Mouse (Mus musculus) heart, postnatal 36 days (tissue): Measurements from ENCODE around the gene Ankrd39. TPM values are rescaled to one million over a fixed set of nuclear protein-coding genes. Genes with fewer than 3 reads are reported as not detected.

Source experiments
- DNase-seq, 2 experiments: peaks; one replicate each; pipeline ENCODE4 v3.0.0; 2021 to 2022
- intact Hi-C: fragments of 180-260 bp; cut with DNase I; formaldehyde crosslinking; loops from one replicate; pipeline ENCODE4 v1.15.1; 2025
- total RNA-seq, 2 experiments: library from RNA; stranded (reverse); gene quantifications; 2 replicates each; pipeline ENCODE4 v1.2.3; 2021

The Ankrd39 gene
- total RNA-seq, 2 experiments from 2014 or later: 7.3 to 7.8 TPM

- no peak for DNase-seq
- intact Hi-C loops: no loop called here
These were observed 26.3 kb upstream of the Ankrd39 start for GRCm38 (mm10) chr1:36573524-36573923.

GRCm38 (mm10) chr1:36572709-36573108 is 25.5 kb upstream of the Ankrd39 start:
- peak; percentile 48 to 64 for DNase-seq
- intact Hi-C loops: no loop called here

GRCm38 (mm10) chr1:36572140-36572700 is 25.0 kb upstream of the Ankrd39 start:
- intact Hi-C loops: no loop called here
- DNase-seq: no peak

GRCm38 (mm10) chr1:36571627-36572026 is 24.4 kb upstream of the Ankrd39 start:
- DNase-seq: peak; percentile 57 to 60
- intact Hi-C loops: no loop called here

- no peak for DNase-seq
- intact Hi-C loops: no loop called here
These were observed 23.1 kb upstream of the Ankrd39 start for GRCm38 (mm10) chr1:36570320-36570719.

- DNase-seq: no peak
- intact Hi-C loops: no loop called here
These were observed 22.5 kb upstream of the Ankrd39 start for GRCm38 (mm10) chr1:36569694-36570276.

GRCm38 (mm10) chr1:36568776-36569175 is 21.5 kb upstream of the Ankrd39 start:
- intact Hi-C loops: no loop called here
- no peak for DNase-seq

DNA sequence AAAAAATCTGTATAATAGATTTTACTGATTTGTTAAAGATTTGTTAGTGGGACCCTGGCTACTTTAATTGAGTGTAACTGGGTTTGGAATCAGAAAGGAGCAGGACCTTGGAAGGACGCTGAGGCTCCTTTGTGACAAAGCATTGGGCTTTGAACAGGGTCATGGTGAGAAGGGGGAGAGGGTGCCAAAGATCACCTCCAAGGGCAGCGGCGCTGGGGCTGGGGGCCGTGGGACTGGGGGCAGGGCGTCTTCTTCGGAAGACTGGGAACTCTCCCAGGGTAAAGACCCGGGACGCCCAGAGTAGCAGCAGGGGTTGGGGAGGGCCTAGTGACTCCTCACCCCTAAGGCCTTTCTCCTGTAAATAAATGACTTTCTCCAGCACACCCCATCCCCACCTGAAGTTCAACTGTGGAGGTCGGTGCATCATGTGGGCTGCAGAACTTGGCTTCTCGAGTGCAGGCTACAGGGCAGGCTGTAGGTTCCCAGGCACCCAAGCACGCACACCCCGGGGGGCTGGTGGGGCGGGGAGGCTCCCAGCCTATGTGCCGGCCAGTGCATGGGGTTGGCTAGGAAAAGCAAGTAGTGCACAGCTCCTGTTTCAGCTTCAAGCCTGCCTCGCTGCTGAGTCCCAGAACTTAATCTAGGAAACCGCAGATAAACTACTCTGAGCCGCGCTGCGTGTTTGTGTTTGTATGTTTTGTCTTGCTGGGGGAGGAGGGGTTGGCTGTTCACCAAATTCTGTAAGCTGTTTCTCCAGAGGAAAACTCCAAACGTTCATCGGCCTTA is 20.8 kb upstream of the Ankrd39 start:
- DNase-seq: no peak
- intact Hi-C loops: no loop called here

GRCm38 (mm10) chr1:36566425-36566824 is 19.2 kb upstream of the Ankrd39 start:
- intact Hi-C loops: no loop called here

GRCm38 (mm10) chr1:36564101-36564500 is 16.9 kb upstream of the Ankrd39 start:
- peak; percentile 54 to 71 for DNase-seq
- intact Hi-C loops: loop anchor here (2.0 kb wide), 1 partner anchor 17 kb away; no protein-coding TSS in a partner anchor

More at GRCm38 (mm10) chr1:36566425-36566824, 19.2 kb upstream of the Ankrd39 start:
- no peak for DNase-seq

- DNase-seq: no peak
- intact Hi-C loops: loop anchor here (2.0 kb wide), 2 partner anchors 17 to 25 kb away; no protein-coding TSS in a partner anchor
These were observed 16.4 kb upstream of the Ankrd39 start for GRCm38 (mm10) chr1:36563632-36564031.

DNA sequence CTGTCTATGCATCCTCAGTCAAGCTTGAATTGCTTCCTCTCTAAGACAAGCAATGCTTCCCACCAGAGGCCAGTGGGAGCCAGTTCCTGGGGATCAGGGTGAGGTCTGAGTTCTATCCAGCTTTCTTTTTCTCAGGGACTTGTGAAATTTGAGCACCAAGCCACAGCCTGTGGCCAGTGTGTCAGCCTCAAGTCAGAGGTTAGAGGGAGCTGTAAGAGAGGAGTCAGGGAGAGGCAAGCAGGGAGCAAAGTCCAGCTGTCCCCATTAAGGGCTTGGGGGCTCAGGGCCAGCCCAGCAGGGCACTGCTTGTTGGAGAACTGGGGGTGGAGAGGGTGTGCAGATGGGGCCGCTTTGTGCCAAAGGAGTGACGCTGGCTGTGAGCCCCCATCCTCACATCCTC is 16.0 kb upstream of the Ankrd39 start:
- intact Hi-C loops: loop anchor here (2.0 kb wide), 1 partner anchor 26 kb away; no protein-coding TSS in a partner anchor
- no peak for DNase-seq

- DNase-seq: no peak
- intact Hi-C loops: loop anchor here (2.0 kb wide), 1 partner anchor 26 kb away; no protein-coding TSS in a partner anchor
These were observed 15.1 kb upstream of the Ankrd39 start for GRCm38 (mm10) chr1:36562388-36562787.

DNA sequence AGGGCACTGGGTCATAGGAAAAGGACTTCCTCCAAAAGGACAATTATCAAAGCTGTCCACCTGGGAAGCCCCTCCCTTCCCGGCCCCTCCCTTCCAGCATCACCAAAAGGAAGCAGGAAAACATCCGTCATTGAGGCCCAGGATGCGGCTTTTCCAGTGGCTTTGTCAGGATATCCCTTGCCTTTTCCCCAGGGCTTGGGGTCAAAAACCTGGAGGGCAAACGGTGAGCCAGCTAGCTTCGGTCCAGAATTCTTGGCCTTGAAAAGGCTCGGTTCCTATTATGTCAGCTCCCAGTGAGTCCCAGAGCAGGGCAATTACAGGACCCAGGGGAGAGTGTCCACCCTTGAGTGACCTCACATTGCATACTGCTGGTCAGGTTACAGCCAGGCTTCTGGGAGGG is 13.7 kb upstream of the Ankrd39 start:
- peak in 1 of 2 experiments; percentile 28 for DNase-seq
- intact Hi-C loops: no loop called here

- intact Hi-C loops: no loop called here
- no peak for DNase-seq
These were observed 12.6 kb upstream of the Ankrd39 start for GRCm38 (mm10) chr1:36559888-36560287.

DNA sequence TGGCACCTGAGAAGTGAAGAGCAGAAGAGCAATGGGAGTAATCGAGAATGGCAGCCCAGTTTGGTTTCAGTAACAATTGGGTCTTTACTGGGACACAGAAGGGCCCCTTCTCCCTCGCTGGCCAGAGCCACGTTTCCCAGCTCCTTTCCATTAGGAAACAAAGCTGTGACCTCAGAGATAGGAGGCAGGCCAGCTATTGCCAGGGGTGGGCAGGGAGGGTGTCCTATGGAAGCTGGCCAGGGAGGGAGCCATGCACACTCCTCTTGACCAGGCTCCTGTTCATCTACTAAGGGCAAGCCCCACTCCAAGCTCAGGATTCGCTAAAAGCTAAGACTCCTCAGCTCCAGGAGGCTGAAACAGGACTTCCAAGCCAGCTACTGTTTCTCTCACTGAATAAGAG is 12.0 kb upstream of the Ankrd39 start:
- intact Hi-C loops: no loop called here
- no peak for DNase-seq

DNA sequence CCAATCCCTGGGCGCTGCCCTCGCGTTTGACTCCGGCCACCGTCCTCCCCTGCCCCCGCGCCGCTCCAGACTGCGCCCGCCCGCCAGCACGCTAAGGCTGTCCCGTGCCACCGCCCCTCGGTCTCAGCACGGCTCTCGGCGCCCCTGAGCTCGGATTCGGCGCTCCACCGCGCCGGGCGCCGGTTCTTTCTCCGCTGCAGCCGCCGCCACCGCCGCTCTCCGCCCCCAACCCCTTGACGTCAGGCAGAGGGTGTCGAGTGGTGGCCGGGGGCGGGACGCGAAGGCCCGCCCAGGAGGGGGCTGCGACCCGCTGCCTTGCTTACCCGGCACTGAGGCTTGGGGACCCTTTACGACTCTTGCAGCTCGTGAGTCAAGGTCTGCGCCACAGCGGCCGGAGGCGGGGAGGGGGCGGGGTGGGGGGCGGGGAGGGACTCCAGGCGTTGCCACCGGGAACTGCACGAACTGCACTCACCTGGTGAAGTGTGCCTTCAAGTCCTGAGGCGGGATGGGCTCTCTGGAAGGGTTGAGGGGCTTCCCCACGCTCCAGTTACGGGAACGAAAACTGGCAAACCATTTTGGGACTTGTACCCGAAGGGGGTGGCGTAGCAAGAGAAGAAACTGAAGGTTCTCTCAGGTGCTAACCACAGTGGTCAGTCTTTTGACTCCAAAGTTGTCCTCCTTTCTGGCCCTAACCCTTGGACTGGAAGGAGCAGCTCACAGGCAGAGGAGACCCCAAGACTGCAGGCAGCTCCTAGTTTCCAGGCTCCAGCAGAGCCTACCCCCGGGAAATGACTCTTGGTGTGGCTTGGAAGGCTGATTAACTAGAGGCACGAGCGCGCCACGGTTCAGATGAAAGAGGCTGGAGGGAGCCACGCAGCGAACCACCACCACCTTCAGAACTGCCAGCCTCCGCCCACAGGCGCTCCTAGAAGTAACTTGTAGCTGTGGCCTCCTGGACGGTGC is 11.1 kb upstream of the Ankrd39 start, which contains the start of gene Sema4c:
Gene Sema4c, minus strand, starts transcription at position 319 of the 963 bp plus-strand sequence.
- intact Hi-C loops: no loop called here
- peak; percentile 80 to 84 for DNase-seq

- peak; percentile 88 to 90 for DNase-seq
- intact Hi-C loops: loop anchor here (2.0 kb wide), 1 partner anchor 55 kb away; no protein-coding TSS in a partner anchor
These were observed 10.3 kb upstream of the Ankrd39 start for GRCm38 (mm10) chr1:36557457-36558011.

DNA sequence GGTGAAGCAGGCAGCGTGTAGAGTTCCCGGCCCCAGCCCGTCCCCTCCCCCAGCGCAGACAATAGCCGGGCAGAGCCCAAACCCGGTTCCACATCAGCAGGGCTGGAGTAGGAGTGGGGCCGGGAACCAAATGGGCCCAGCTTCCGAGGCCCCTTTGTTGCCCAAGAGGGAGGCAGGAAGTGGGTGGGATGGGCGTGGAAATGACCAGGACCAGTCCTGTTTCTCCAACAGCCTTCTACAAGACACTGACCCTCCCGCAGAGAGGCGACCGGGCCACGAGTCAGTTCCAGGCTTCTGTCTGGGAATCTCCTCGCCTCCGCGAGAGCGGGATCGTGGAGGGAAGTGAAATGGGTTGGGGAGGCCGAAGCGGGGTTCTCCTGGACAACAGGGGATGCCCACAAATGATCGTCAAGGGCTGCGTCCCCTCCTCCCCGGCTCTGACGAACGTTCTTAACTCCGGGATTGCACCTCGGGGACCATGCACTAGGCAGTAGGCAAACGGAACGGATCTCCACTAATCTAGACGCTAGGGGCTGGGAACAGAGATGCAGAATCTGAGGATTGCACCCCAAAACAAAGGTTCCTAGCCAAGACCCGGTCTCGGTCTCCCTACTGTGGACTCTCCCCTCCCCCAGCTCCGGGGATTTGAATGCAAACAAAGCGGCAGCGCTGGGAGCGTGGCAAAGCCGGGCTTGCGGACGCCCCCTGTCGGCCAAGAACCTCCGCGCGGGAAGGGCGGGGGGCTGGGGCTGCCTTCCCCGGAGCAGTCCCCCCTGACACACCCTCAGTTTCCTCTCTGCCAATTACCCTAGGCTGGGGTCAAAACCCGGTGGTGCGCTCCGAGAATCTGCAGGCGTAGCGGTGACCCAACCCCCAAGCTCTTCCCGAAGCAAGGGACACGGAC is 9.6 kb upstream of the Ankrd39 start:
- peak; percentile 95 for DNase-seq
- intact Hi-C loops: loop anchor here (2.0 kb wide), 1 partner anchor 56 kb away; no protein-coding TSS in a partner anchor
